Mouse (Mus musculus): Measurements from ENCODE around the gene Zdhhc14.

Gene Zdhhc14

GRCm38 (mm10) chr17:5503981-5504760, 11.8 kb downstream of the Zdhhc14 start:
- DNase-seq (ENCODE audit: low spot score in 2 of 2): no peak

- no peak for DNase-seq (ENCODE audit: low spot score in 2 of 2)
Measured at GRCm38 (mm10) chr17:5504969-5505368, 12.6 kb downstream of the Zdhhc14 start.

- no peak for DNase-seq (ENCODE audit: low spot score in 2 of 2)
Measured at GRCm38 (mm10) chr17:5506553-5506952, 14.2 kb downstream of the Zdhhc14 start.

GRCm38 (mm10) chr17:5506988-5507387, 14.6 kb downstream of the Zdhhc14 start:
- DNase-seq (ENCODE audit: low spot score in 2 of 2): no peak

GRCm38 (mm10) chr17:5508030-5508429, 15.7 kb downstream of the Zdhhc14 start:
- DNase-seq (ENCODE audit: low spot score in 2 of 2): no peak

GRCm38 (mm10) chr17:5510564-5510963, 18.2 kb downstream of the Zdhhc14 start:
- DNase-seq (ENCODE audit: low spot score in 2 of 2): no peak

GRCm38 (mm10) chr17:5511724-5512123, 19.4 kb downstream of the Zdhhc14 start:
- DNase-seq (ENCODE audit: low spot score in 2 of 2): no peak

- no peak for DNase-seq (ENCODE audit: low spot score in 2 of 2)
Measured at GRCm38 (mm10) chr17:5519466-5519865, 27.1 kb downstream of the Zdhhc14 start.

GRCm38 (mm10) chr17:5519910-5520592, 27.7 kb downstream of the Zdhhc14 start:
- no peak for DNase-seq (ENCODE audit: low spot score in 2 of 2)

GRCm38 (mm10) chr17:5521532-5521931, 29.2 kb downstream of the Zdhhc14 start:
- DNase-seq (ENCODE audit: low spot score in 2 of 2): no peak

- no peak for DNase-seq (ENCODE audit: low spot score in 2 of 2)
Measured at GRCm38 (mm10) chr17:5529552-5529951, 37.2 kb downstream of the Zdhhc14 start.

GRCm38 (mm10) chr17:5532816-5533215, 40.5 kb downstream of the Zdhhc14 start:
- DNase-seq (ENCODE audit: low spot score in 2 of 2): no peak

- DNase-seq (ENCODE audit: low spot score in 2 of 2): no peak
Measured at GRCm38 (mm10) chr17:5535357-5535756, 43.0 kb downstream of the Zdhhc14 start.

- DNase-seq (ENCODE audit: low spot score in 2 of 2): no peak
Measured at GRCm38 (mm10) chr17:5536259-5537094, 44.1 kb downstream of the Zdhhc14 start.

- DNase-seq (ENCODE audit: low spot score in 2 of 2): no peak
Measured at GRCm38 (mm10) chr17:5537095-5537575, 44.8 kb downstream of the Zdhhc14 start.

- DNase-seq (ENCODE audit: low spot score in 2 of 2): no peak
Measured at GRCm38 (mm10) chr17:5542177-5542576, 49.8 kb downstream of the Zdhhc14 start.

- no peak for DNase-seq (ENCODE audit: low spot score in 2 of 2)
Measured at GRCm38 (mm10) chr17:5544065-5544464, 51.7 kb downstream of the Zdhhc14 start.

GRCm38 (mm10) chr17:5545065-5545464, 52.7 kb downstream of the Zdhhc14 start:
- no peak for DNase-seq (ENCODE audit: low spot score in 2 of 2)

- DNase-seq (ENCODE audit: low spot score in 2 of 2): no peak
Measured at GRCm38 (mm10) chr17:5548546-5548945, 56.2 kb downstream of the Zdhhc14 start.

- no peak for DNase-seq (ENCODE audit: low spot score in 2 of 2)
Measured at GRCm38 (mm10) chr17:5549460-5549859, 57.1 kb downstream of the Zdhhc14 start.

GRCm38 (mm10) chr17:5550444-5550843, 58.1 kb downstream of the Zdhhc14 start:
- DNase-seq (ENCODE audit: low spot score in 2 of 2): no peak

- DNase-seq (ENCODE audit: low spot score in 2 of 2): no peak
Measured at GRCm38 (mm10) chr17:5551136-5551535, 58.8 kb downstream of the Zdhhc14 start.
